Mouse (Mus musculus): ENCODE results near the gene Il1rl1. TPM values are rescaled to one million over a fixed set of nuclear protein-coding genes. Genes with fewer than 3 reads are reported as not detected.

Il1rl1 gene
- polyA plus RNA-seq (2017; shearing (Covaris generic)), result 10 to 100 TPM; 39.0 to 65.2 TPM

GRCm38 (mm10) chr1:40428910-40429675 is at the start of gene Il1rl1:
Gene Il1rl1 (plus strand): TSS chr1:40429570.

GRCm38 (mm10) chr1:40465477-40466430 is 36.4 kb downstream of the Il1rl1 start, which contains the start of gene Il18r1:
Gene Il18r1 (plus strand): TSS chr1:40465552.

Other genes with a start within 250 kb of the Il1rl1 start
- 1 to 10 TPM in 1 of 2 experiments, not detected in 1; 1.5 TPM for gene Il1r1, start 204.5 kb upstream of the Il1rl1 start, polyA plus RNA-seq (2017; shearing (Covaris generic))
- gene Il1rl2, start 105.0 kb upstream of the Il1rl1 start, polyA plus RNA-seq (2017; shearing (Covaris generic)), result 1 to 10 TPM in 1 of 2 experiments, under 1 TPM in 1; 0.85 to 2.7 TPM
- gene Il18r1, start 36.0 kb downstream of the Il1rl1 start, polyA plus RNA-seq (2017; shearing (Covaris generic)), result 10 to 100 TPM; 28.9 to 47.6 TPM
- 10 to 100 TPM in 1 of 2 experiments, 1 to 10 TPM in 1; 9.1 to 18.5 TPM for gene Il18rap, start 85.8 kb downstream of the Il1rl1 start, polyA plus RNA-seq (2017; shearing (Covaris generic))
- gene Slc9a4, start 150.5 kb downstream of the Il1rl1 start, polyA plus RNA-seq (2017; shearing (Covaris generic)), result not detected